Mouse (Mus musculus) liver, embryonic 16.5 days (tissue): Measurements from ENCODE around the gene Vmn1r80. TPM values are rescaled to one million over a fixed set of nuclear protein-coding genes. Genes with fewer than 3 reads are reported as not detected.
"Not testable (repeated sequence)": the region's sequence is repeated elsewhere in the genome, so short reads cannot be mapped to it uniquely, and the experiment has no call there.

Experiments used
- ATAC-seq: fragments of 200-750 bp; cut with Nextera tagmentation; 2 replicates; pipeline ENCODE4 v1.8.0; 2017; ENCODE audit warnings: low read depth, mild to moderate bottlenecking, moderate number of reproducible peaks, moderate library complexity
- H3K27ac ChIP-seq: fragments of 300-500 bp; sonication (generic); 2 replicates; pipeline ENCODE4 v1.5.1; 2014; ENCODE audit warnings: mild to moderate bottlenecking, low read length
- H3K27me3 ChIP-seq: fragments of 300-500 bp; sonication (generic); 2 replicates; pipeline ENCODE4 v1.6.1; 2014; ENCODE audit warnings: low read depth, low read length, mixed read lengths; ENCODE audit not compliant: control insufficient read depth, insufficient read depth
- H3K36me3 ChIP-seq: fragments of 300-500 bp; sonication (generic); 2 replicates; pipeline ENCODE4 v1.6.1; 2014; ENCODE audit warnings: mild to moderate bottlenecking; ENCODE audit not compliant: control insufficient read depth, insufficient read depth
- H3K4me1 ChIP-seq: fragments of 300-500 bp; sonication (generic); 2 replicates; pipeline ENCODE4 v1.6.1; 2014; ENCODE audit warnings: low read depth, low read length, mixed read lengths; ENCODE audit not compliant: control insufficient read depth
- H3K4me2 ChIP-seq: fragments of 300-500 bp; sonication (generic); 2 replicates; pipeline ENCODE4 v1.6.1; 2014; ENCODE audit warnings: low read depth, low read length, mixed read lengths
- H3K4me3 ChIP-seq: fragments of 300-500 bp; sonication (generic); 2 replicates; pipeline ENCODE4 v1.5.1; 2014; ENCODE audit warnings: low read depth, mild to moderate bottlenecking, low read length
- H3K9ac ChIP-seq: fragments of 300-500 bp; sonication (generic); 2 replicates; pipeline ENCODE4 v1.6.1; 2014; ENCODE audit warnings: low read depth, low read length
- H3K9me3 ChIP-seq: fragments of 300-500 bp; sonication (generic); replicated peaks from 2 replicates; pipeline ENCODE4 v1.6.1; 2016; ENCODE audit warnings: low read length; ENCODE audit not compliant: control insufficient read depth
- WGBS: fragments of 180-500 bp; shearing (Covaris S2); extraction: QIAGEN DNeasy Blood & Tissue Kit; methylation state at CpG from one replicate; pipeline ENCODE4 v1.1.7; 2014; ENCODE audit not compliant: insufficient replicate concordance; 5-methylcytosine and 5-hydroxymethylcytosine counted together
- polyA plus RNA-seq: library from polyadenylated mRNA; unstranded; fragments of >200 nt; fragmentation: Nextera tagmentation; extraction: Ambion mirVana; gene quantifications from 2 replicates; pipeline ENCODE4 v1.2.1, GENCODE M21; 2015

Gene Vmn1r80
- not detected in 2 replicates for polyA plus RNA-seq

DNA sequence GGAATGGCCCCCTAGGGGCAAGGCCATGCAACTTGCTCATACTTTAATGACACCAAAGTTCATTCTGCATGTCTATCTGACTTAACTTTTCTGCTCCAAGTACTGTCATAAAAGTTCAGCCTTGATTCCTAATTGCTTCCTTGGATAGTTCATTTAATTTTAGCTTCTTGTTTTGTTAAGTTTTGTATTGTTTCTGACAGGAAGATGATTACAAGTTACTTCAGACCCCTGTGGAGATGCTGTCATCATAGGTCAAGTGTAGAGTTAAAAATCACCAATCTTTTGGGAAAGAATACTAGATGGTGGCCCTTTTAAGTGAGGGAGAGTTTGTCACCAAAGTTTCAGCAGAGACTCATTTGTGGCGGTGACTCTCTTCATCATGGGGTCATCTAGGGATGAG is at the start of gene Vmn1r80:
Gene Vmn1r80 (plus strand): TSS at position 301 of the 400 bp plus-strand sequence.
- no peak within 1 kb of the TSS for H3K4me3 ChIP-seq
- ATAC-seq: no peak
- no peak within 1 kb of the TSS for H3K9ac ChIP-seq
- WGBS: 64% methylated on average over 1 of the region's 1 CpGs
- H3K4me1 ChIP-seq: no peaks in the 10 kb centered on the region
- no peaks in the 10 kb centered on the region for H3K9me3 ChIP-seq
- no peak within 1 kb of the TSS for H3K27ac ChIP-seq
- H3K36me3 ChIP-seq: no peaks in the 10 kb centered on the region
- no peak within 1 kb of the TSS for H3K4me2 ChIP-seq
- no peaks in the 10 kb centered on the region for H3K27me3 ChIP-seq

DNA sequence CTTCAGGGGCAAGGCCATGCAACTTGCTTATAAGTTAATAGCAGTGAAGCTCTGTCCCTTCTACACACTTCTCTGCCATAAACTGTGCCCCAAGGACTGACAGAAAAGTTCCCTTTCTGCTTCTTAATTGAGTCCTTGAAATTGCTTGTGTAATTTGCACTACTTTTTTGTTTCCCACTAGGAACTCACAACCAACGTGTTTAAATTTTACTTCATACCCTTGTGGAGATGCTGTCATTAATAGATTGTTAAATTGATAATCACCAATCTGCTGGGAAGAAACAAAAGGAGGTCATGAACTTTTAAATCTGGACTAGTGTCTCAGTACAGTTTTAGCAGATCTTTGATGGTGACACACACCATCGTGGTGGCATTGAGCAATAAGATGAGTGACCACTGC is 39.1 kb upstream of the Vmn1r80 start, which contains the start of gene Vmn1r78:
Gene Vmn1r78 (plus strand): TSS at position 301 of the 400 bp plus-strand sequence.
- WGBS: 38% methylated on average over 2 of the region's 2 CpGs
- Histone ChIP-seq H3K4me2 (no peak within 1 kb of the TSS), H3K4me3 (no peak within 1 kb of the TSS), H3K9me3 (no peaks in the 10 kb centered on the region), H3K36me3 (no peaks in the 10 kb centered on the region), H3K4me1 (no peaks in the 10 kb centered on the region), H3K27me3 (no peaks in the 10 kb centered on the region), H3K9ac (no peak within 1 kb of the TSS), H3K27ac (no peak within 1 kb of the TSS)
- ATAC-seq: no peak

DNA sequence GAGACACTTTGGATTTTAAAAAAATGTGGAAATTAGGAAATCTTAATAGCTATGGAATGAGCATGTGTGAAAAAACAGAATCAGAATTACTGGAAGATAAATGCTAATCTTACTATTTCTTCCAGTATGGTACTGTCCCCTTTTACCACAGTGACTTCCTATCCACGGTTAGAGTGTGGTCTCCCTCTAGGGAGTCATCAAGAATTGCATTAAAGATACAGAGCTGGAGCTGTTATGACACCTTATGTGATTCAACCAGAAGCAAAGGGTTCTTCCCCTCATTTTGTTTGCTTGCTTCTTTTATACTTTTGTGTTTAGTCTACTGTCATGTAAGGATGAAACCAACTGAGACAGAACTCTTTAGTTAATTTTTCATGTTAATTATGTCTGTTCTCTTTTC is 32.6 kb upstream of the Vmn1r80 start:
- H3K36me3 ChIP-seq, H3K4me3 ChIP-seq, H3K9ac ChIP-seq, H3K4me1 ChIP-seq, ATAC-seq, H3K27ac ChIP-seq, H3K9me3 ChIP-seq, H3K4me2 ChIP-seq, H3K27me3 ChIP-seq: not testable (repeated sequence)
- 21% methylated on average over 1 of the region's 1 CpGs for WGBS

DNA sequence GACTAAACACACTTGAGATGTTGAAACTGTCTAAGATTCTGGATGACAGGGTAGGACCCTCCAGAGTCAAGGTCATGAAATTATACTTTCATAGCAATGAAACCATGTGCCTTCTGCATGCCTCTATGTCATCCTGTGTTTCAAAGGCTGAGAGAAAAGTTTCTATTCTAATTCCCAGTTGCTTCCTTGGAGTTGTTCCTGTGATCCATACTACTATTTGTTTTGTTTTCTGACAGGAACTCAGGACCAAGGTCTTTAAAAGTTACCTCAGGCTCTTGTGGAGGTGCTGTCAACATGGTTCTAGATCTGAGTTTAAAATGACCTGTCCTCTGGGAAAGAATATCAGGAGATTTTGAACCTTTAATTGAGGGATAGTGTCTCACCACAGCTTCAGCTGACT is 18.1 kb upstream of the Vmn1r80 start, which contains the start of gene Vmn1r79:
Gene Vmn1r79 (plus strand): TSS at position 301 of the 400 bp plus-strand sequence.
- H3K4me3 ChIP-seq, H3K9me3 ChIP-seq, ATAC-seq, H3K9ac ChIP-seq, H3K4me1 ChIP-seq, H3K27ac ChIP-seq, H3K36me3 ChIP-seq, H3K27me3 ChIP-seq, H3K4me2 ChIP-seq: not testable (repeated sequence)

DNA sequence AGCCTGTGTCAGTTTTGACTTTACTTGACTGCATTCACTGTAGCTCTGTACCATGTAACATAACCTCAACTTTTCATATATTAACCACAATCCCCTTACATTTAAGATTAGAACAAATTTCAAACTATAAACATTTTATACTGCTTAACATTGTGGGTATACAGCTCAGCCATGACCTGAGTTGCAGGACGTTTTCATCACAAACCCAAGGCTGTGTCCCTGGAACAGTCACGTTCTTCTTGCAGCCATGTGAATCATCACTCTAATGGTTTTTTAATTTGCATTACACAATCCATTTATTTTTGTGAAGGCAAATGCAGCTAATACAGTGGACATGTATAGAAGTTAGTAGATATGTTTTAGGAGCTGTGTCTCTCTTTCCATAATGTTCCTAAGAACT is 16.2 kb upstream of the Vmn1r80 start:
- ATAC-seq, H3K36me3 ChIP-seq, H3K4me3 ChIP-seq, H3K9me3 ChIP-seq, H3K27ac ChIP-seq, H3K4me2 ChIP-seq, H3K9ac ChIP-seq, H3K27me3 ChIP-seq, H3K4me1 ChIP-seq: not testable (repeated sequence)
- 45% methylated on average over 2 of the region's 2 CpGs for WGBS

DNA sequence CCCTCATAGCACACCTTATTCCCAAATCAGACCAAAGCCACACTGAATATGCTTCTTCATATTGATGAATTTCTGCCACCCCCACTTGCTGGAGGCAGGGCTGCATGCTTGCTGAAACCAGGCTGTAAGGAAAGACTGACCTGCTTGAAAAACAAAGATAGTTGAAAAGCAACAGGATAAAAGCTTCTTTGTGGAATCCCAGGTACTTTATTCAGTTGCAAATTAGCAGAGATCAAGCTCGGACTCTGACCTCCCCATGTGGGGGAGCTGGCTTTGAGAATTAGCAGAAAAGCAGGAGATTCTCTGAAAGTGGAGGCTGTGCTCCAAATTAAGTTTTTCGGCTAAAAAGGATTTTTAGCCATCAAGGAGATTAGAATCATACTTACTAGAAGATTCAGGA is 15.1 kb downstream of the Vmn1r80 start:
- Histone ChIP-seq H3K36me3 (no peaks in the 10 kb centered on the region), H3K4me2 (no peak overlapping the region), H3K4me3 (no peak overlapping the region), H3K9ac (no peak overlapping the region), H3K9me3 (no peaks in the 10 kb centered on the region), H3K27ac (no peak overlapping the region), H3K27me3 (no peaks in the 10 kb centered on the region), H3K4me1 (no peaks in the 10 kb centered on the region)
- ATAC-seq: no peak
- WGBS: 33% methylated on average over 2 of the region's 2 CpGs

Other genes starting within 250 kb of the Vmn1r80 start
- gene Vmn1r77, start 152.5 kb upstream of the Vmn1r80 start, polyA plus RNA-seq: not detected in 2 replicates
- not detected in 2 replicates for gene Vmn1r78, start 39.0 kb upstream of the Vmn1r80 start, polyA plus RNA-seq
- gene Vmn1r79, start 18.0 kb upstream of the Vmn1r80 start, polyA plus RNA-seq: not detected in 2 replicates
- gene Vmn1r81, start 79.0 kb downstream of the Vmn1r80 start, polyA plus RNA-seq: not detected in 2 replicates
- not detected in 2 replicates for gene Vmn1r82, start 111.1 kb downstream of the Vmn1r80 start, polyA plus RNA-seq
- gene Vmn1r83, start 140.2 kb downstream of the Vmn1r80 start, polyA plus RNA-seq: not detected in 2 replicates
- gene Vmn1r84, start 180.0 kb downstream of the Vmn1r80 start, polyA plus RNA-seq: not detected in 2 replicates
- 0.54 and 0.72 TPM in 2 replicates for gene Zfp551, start 233.5 kb downstream of the Vmn1r80 start, polyA plus RNA-seq